Mouse (Mus musculus) liver, postnatal 0 days (tissue): ENCODE results near the gene Mapk13. TPM values are rescaled to one million over a fixed set of nuclear protein-coding genes. Genes with fewer than 3 reads are reported as not detected.

Experiments used
- ATAC-seq: fragments of 200-750 bp; cut with Nextera tagmentation; 2 replicates; pipeline ENCODE4 v1.8.0; 2017; ENCODE audit warnings: mild to moderate bottlenecking, moderate library complexity
- DNase-seq: peaks from one replicate; pipeline ENCODE4 v3.0.0-alpha.2; 2016
- H3K27ac ChIP-seq: fragments of 300-500 bp; sonication (generic); 2 replicates; pipeline ENCODE4 v1.5.1; 2014; ENCODE audit warnings: antibody characterized with exemption, moderate library complexity, mild to moderate bottlenecking, low read depth
- H3K27me3 ChIP-seq: fragments of 300-500 bp; sonication (generic); 2 replicates; pipeline ENCODE4 v1.6.1; 2014; ENCODE audit warnings: low read length, control low read depth, mixed read lengths; ENCODE audit not compliant: insufficient read depth
- H3K36me3 ChIP-seq: fragments of 300-500 bp; sonication (generic); replicated peaks from 2 replicates; pipeline ENCODE4 v1.6.1; 2014; ENCODE audit warnings: mild to moderate bottlenecking, control low read depth, low read length, moderate library complexity, mixed read lengths; ENCODE audit not compliant: insufficient read depth
- H3K4me1 ChIP-seq: fragments of 300-500 bp; sonication (generic); 2 replicates; pipeline ENCODE4 v1.6.1; 2014; ENCODE audit warnings: antibody characterized with exemption, mild to moderate bottlenecking, control low read depth; ENCODE audit not compliant: insufficient read depth
- H3K4me2 ChIP-seq: fragments of 300-500 bp; sonication (generic); 2 replicates; pipeline ENCODE4 v1.6.1; 2014; ENCODE audit warnings: low read depth, mild to moderate bottlenecking, low read length, moderate library complexity, mixed read lengths
- H3K4me3 ChIP-seq: fragments of 300-500 bp; sonication (generic); 2 replicates; pipeline ENCODE4 v1.5.1; 2014; ENCODE audit warnings: low read depth, low read length
- H3K9ac ChIP-seq: fragments of 300-500 bp; sonication (generic); replicated peaks from 2 replicates; pipeline ENCODE4 v1.6.1; 2014; ENCODE audit warnings: mild to moderate bottlenecking, moderate library complexity
- H3K9me3 ChIP-seq: fragments of 300-500 bp; sonication (generic); 2 replicates; pipeline ENCODE4 v1.6.1; 2016; ENCODE audit warnings: mild to moderate bottlenecking, control low read depth, low read length, mixed read lengths
- CTCF ChIP-seq: sonication (generic); IDR thresholded peaks from 2 replicates; pipeline ENCODE4 v1.5.1; 2016; ENCODE audit warnings: antibody characterized with exemption, low read depth
- EP300 ChIP-seq: IDR thresholded peaks from 2 replicates; pipeline ENCODE4 v1.6.1; 2016; ENCODE audit warnings: antibody characterized with exemption, low read depth, mild to moderate bottlenecking
- WGBS: fragments of 180-500 bp; shearing (Covaris S2); extraction: QIAGEN DNeasy Blood & Tissue Kit; methylation state at CpG from one replicate; pipeline ENCODE4 v1.1.7; 2014; ENCODE audit not compliant: insufficient replicate concordance; 5-methylcytosine and 5-hydroxymethylcytosine counted together
- polyA plus RNA-seq: library from polyadenylated mRNA; unstranded; fragments of >200 nt; fragmentation: Nextera tagmentation; extraction: Ambion mirVana; gene quantifications from 2 replicates; pipeline ENCODE4 v1.2.1, GENCODE M21; 2015

Gene Mapk13
- polyA plus RNA-seq, 1 experiment from 2014 or later = 27.6 TPM

DNA sequence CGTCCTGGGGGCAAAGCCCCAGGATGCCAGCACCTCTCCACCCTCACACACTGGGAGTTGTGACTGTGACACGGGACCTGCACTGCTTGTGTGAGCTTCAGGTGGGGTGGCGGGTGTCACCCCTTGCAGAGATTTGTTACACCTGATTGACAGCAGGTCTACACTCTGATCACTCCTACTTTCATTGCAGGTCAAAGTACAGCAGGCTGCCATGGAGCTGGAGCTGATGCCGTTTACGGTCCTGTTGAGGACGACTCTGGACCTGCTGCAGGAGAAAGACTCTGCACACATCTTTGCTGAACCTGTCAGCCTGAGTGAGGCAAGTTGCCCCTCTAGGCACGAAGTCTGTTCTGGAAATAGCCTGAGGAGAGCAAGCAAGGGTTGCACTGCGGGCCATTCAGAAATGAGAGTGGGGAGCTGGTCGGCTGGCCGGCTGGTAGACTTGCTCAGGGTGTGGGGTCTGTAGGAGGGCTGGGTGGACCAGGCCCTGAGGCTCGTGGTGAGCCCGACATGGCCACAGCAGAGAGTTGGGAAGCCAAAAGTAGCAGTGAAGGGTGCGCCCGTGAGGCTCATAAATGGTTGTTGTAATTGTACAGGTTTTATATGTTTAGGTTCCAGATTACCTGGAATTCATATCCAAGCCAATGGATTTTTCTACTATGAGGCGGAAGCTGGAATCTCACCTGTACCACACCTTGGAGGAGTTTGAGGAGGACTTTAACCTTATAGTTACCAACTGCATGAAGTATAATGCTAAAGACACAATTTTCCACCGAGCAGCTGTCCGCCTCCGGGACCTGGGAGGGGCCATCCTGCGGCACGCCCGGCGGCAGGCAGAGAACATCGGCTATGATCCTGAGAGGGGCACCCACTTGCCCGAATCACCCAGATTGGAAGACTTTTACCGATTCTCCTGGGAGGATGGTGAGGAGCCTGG lies 48.0 kb downstream of the Mapk13 start:
- DNase-seq = no peak
- Histone ChIP-seq H3K36me3 (peaks cover 86% of the 10 kb centered on the region), H3K4me3 (no peak overlapping the region), H3K27ac (no peak overlapping the region), H3K4me1 (no peaks in the 10 kb centered on the region), H3K4me2 (no peak overlapping the region), H3K9ac (no peak overlapping the region), H3K27me3 (no peaks in the 10 kb centered on the region), H3K9me3 (no peaks in the 10 kb centered on the region)
- 91% methylated on average over 25 of the region's 25 CpGs for WGBS
- TF ChIP-seq EP300 (no peak), CTCF (no peak)
- ATAC-seq = no peak

DNA sequence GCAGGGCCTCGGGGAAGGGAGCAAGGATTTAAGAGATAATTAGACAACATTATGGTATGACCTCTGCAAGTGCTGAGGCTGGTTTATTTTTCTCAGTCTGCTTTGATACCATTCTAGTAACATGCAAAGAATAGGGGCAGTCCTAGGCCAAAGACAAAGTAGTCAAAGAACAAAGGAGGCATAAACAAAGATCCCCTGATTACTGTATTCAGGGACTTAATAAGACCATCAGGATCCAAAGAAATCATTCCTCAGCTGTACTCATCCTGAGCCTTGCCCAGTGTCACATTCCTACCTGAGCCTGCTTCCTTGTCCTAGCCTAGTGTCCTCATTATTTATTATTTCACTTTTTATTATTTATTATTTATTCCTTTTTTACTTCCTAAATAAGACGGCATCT lies 51.1 kb downstream of the Mapk13 start:
- Histone ChIP-seq H3K4me2 (no peak overlapping the region), H3K4me3 (no peak overlapping the region), H3K9me3 (no peaks in the 10 kb centered on the region), H3K36me3 (peaks cover 92% of the 10 kb centered on the region), H3K9ac (no peak overlapping the region), H3K4me1 (peaks cover 18% of the 10 kb centered on the region; the same call in 1 of the 2 replicates), H3K27ac (no peak overlapping the region), H3K27me3 (no peaks in the 10 kb centered on the region)
- ATAC-seq (no peak), DNase-seq (no peak)
- 82% methylated on average over 2 of the region's 2 CpGs for WGBS
- TF ChIP-seq EP300 (no peak), CTCF (no peak)

DNA sequence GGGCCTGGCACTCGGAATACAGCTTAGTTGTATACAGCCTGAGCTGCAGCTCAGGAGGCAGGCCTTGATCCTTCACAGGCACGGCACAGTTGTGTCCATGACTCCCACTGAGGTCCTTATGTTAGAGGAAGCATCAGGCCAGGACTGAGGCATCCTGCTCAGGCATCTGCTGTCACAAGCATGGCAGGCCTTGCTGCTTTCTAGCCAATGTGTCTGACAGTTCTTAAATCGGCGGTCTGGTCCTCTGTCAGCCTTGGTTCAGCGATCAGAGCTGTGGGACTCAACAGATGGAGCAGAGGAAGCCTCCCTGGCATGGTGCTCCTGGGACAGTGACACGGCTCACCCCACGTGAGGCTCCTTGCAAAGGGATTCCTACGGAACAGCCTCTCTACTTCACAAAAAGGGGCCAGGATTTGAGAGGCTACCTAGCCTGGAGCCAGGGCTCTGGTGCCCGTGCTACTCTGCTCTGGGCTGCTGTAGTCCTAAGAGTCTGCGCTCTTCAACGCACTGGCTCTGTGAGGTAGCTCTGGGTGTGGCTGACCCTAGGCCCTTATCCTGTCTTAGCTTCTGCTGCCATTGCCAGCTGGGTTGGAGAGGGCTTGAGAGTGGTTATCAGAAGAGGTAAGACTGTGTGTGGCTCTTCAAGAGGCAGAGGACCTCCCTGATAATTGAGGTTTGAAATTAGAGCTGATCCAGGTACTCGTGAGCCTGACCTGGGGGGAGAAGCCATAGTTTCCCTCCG lies 54.1 kb downstream of the Mapk13 start:
- TF ChIP-seq EP300 (peak; percentile 97), CTCF (no peak)
- WGBS = 69% methylated on average over 13 of the region's 13 CpGs
- H3K36me3 ChIP-seq = peaks cover 94% of the 10 kb centered on the region
- no peaks in the 10 kb centered on the region for H3K9me3 ChIP-seq
- no peaks in the 10 kb centered on the region for H3K27me3 ChIP-seq
- ATAC-seq (peak; percentile 99), DNase-seq (peak; percentile 77)
- peak overlapping the region; percentile 73 for H3K9ac ChIP-seq
- H3K4me3 ChIP-seq = peak overlapping the region; percentile 43
- H3K4me1 ChIP-seq = peaks cover 28% of the 10 kb centered on the region
- peak overlapping the region; percentile 68 for H3K4me2 ChIP-seq
- H3K27ac ChIP-seq = peak overlapping the region; percentile 92

DNA sequence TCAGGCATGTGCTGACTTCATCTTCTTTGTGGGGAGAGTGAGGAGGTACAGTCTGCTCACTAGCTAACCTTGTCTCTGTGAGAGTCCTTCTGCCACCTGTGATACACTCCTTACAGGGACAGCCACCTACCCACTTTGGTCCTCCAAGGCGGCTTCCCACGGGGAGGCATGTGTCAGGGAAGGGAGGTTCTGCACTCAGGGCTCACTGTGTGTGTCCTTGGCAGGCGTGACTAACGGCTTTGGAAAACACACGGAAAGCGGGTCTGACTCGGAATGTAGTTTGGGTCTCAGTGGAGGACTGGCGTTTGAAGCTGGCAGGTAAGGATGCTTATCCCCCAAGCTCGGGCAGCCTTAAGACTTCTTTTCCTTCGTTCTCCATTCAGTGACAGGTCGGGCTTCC lies 54.7 kb downstream of the Mapk13 start:
- ATAC-seq = peak; percentile 26

DNA sequence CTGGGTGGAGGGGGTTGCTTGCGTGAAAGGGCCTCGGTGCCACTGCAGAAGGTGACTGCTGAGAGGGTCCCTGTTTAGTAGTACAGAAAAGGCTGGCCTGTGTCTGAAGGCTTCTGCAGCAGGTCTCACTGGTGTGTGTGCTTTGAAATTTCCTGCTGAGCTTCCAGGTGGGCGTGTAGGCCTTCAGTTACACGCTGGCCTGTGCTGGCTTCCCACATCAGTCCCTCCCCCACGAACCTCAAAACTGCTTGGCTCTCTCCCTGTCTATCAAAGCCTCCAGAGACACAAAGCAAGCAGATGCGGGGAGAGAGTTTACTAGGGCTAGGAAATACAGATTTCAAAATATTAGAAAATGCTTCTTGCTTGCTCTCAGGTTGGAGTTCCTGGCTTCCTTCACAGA lies 55.8 kb downstream of the Mapk13 start:
- peak overlapping the region; percentile 43 for H3K4me3 ChIP-seq
- no peak for TF ChIP-seq EP300
- no peak for TF ChIP-seq CTCF
- H3K4me1 ChIP-seq = peaks cover 33% of the 10 kb centered on the region
- peak overlapping the region; percentile 73 for H3K9ac ChIP-seq
- H3K9me3 ChIP-seq = no peaks in the 10 kb centered on the region
- peak overlapping the region; percentile 68 for H3K4me2 ChIP-seq
- no peak for DNase-seq
- H3K27ac ChIP-seq = peak overlapping the region; percentile 92
- 65% methylated on average over 6 of the region's 6 CpGs for WGBS
- peaks cover 93% of the 10 kb centered on the region for H3K36me3 ChIP-seq
- ATAC-seq = no peak
- H3K27me3 ChIP-seq = no peaks in the 10 kb centered on the region

More for the DNA sequence above, 54.7 kb downstream of the Mapk13 start:
- Histone ChIP-seq H3K9me3 (no peaks in the 10 kb centered on the region), H3K4me1 (peaks cover 33% of the 10 kb centered on the region), H3K4me2 (peak overlapping the region; percentile 68), H3K27me3 (no peaks in the 10 kb centered on the region), H3K27ac (peak overlapping the region; percentile 92), H3K4me3 (peak overlapping the region; percentile 43), H3K36me3 (peaks cover 94% of the 10 kb centered on the region), H3K9ac (peak overlapping the region; percentile 73)
- no peak for DNase-seq
- TF ChIP-seq CTCF (no peak), EP300 (no peak)
- WGBS = 83% methylated on average over 11 of the region's 11 CpGs
